Mouse (Mus musculus): Measurements from ENCODE around the gene Esyt1.
"Not testable (repeated sequence)": the region's sequence is repeated elsewhere in the genome, so short reads cannot be mapped to it uniquely, and the experiment has no call there.

Esyt1 gene

GRCm38 (mm10) chr10:128504012-128504411 lies 21.7 kb downstream of the Esyt1 start:
- no peak for DNase-seq

- DNase-seq, result no peak
Measured at GRCm38 (mm10) chr10:128503532-128503931, 22.1 kb downstream of the Esyt1 start.

- DNase-seq, result no peak
Measured at GRCm38 (mm10) chr10:128502341-128502740, 23.3 kb downstream of the Esyt1 start.

- DNase-seq, result peak; percentile 61
Measured at GRCm38 (mm10) chr10:128499116-128499671, 26.5 kb downstream of the Esyt1 start.

- peak; percentile 94 for DNase-seq
Measured at GRCm38 (mm10) chr10:128498590-128498989, 27.1 kb downstream of the Esyt1 start, which contains the start of gene Myl6b. Myl6b (minus strand) TSS chr10:128498685.

- DNase-seq, result no peak
Measured at GRCm38 (mm10) chr10:128497134-128497737, 28.4 kb downstream of the Esyt1 start.

- DNase-seq, result no peak
Measured at GRCm38 (mm10) chr10:128496509-128497077, 29.1 kb downstream of the Esyt1 start.

GRCm38 (mm10) chr10:128495903-128496302 lies 29.8 kb downstream of the Esyt1 start:
- DNase-seq, result no peak

- DNase-seq, result no peak
Measured at GRCm38 (mm10) chr10:128495270-128495669, 30.4 kb downstream of the Esyt1 start.

GRCm38 (mm10) chr10:128494667-128495245 lies 30.9 kb downstream of the Esyt1 start:
- DNase-seq, result no peak

GRCm38 (mm10) chr10:128493695-128494666 lies 31.7 kb downstream of the Esyt1 start, which contains the start of gene Myl6:
Myl6 (minus strand) TSS chr10:128494145.
- DNase-seq, result peak; percentile 97

GRCm38 (mm10) chr10:128493319-128493694 lies 32.4 kb downstream of the Esyt1 start:
- DNase-seq, result no peak

- DNase-seq, result peak; percentile 40
Measured at GRCm38 (mm10) chr10:128492633-128493311, 32.9 kb downstream of the Esyt1 start.

GRCm38 (mm10) chr10:128492051-128492450 lies 33.6 kb downstream of the Esyt1 start:
- DNase-seq, result not testable (repeated sequence)

GRCm38 (mm10) chr10:128491495-128491894 lies 34.2 kb downstream of the Esyt1 start:
- DNase-seq, result no peak

- no peak for DNase-seq
Measured at GRCm38 (mm10) chr10:128490912-128491311, 34.8 kb downstream of the Esyt1 start.

GRCm38 (mm10) chr10:128490232-128490631 lies 35.4 kb downstream of the Esyt1 start:
- DNase-seq, result no peak

- DNase-seq, result no peak
Measured at GRCm38 (mm10) chr10:128489785-128490184, 35.9 kb downstream of the Esyt1 start.

- no peak for DNase-seq
Measured at GRCm38 (mm10) chr10:128489380-128489779, 36.3 kb downstream of the Esyt1 start.

GRCm38 (mm10) chr10:128488776-128489175 lies 36.9 kb downstream of the Esyt1 start:
- DNase-seq, result no peak

- no peak for DNase-seq
Measured at GRCm38 (mm10) chr10:128487861-128488712, 37.6 kb downstream of the Esyt1 start.
